Mouse (Mus musculus) forebrain, embryonic 12.5 days (tissue): Measurements from ENCODE around the gene Pcx. TPM values are rescaled to one million over a fixed set of nuclear protein-coding genes. Genes with fewer than 3 reads are reported as not detected.

Source experiments
- ATAC-seq: fragments of 200-750 bp; cut with Nextera tagmentation; 2 replicates; pipeline ENCODE4 v1.8.0; 2017; ENCODE audit warnings: moderate TSS enrichment; ENCODE audit not compliant: low FRiP score
- H3K27ac ChIP-seq: fragments of 300-500 bp; sonication (generic); 2 replicates; pipeline ENCODE4 v1.5.1; 2016; ENCODE audit warnings: mild to moderate bottlenecking
- H3K27me3 ChIP-seq: fragments of 300-500 bp; sonication (generic); 2 replicates; pipeline ENCODE4 v1.6.1; 2016; ENCODE audit warnings: mild to moderate bottlenecking
- H3K36me3 ChIP-seq: fragments of 300-500 bp; sonication (generic); replicated peaks from 2 replicates; pipeline ENCODE4 v1.6.1; 2016; ENCODE audit warnings: mild to moderate bottlenecking
- H3K4me1 ChIP-seq: fragments of 300-500 bp; sonication (generic); 2 replicates; pipeline ENCODE4 v1.6.1; 2016
- H3K4me2 ChIP-seq: fragments of 300-500 bp; sonication (generic); 2 replicates; pipeline ENCODE4 v1.6.1; 2016; ENCODE audit warnings: mild to moderate bottlenecking, moderate library complexity
- H3K4me3 ChIP-seq: fragments of 300-500 bp; sonication (generic); replicated peaks from 2 replicates; pipeline ENCODE4 v1.5.1; 2016; ENCODE audit warnings: mild to moderate bottlenecking
- H3K9ac ChIP-seq: fragments of 300-500 bp; sonication (generic); 2 replicates; pipeline ENCODE4 v1.6.1; 2016; ENCODE audit warnings: mild to moderate bottlenecking
- H3K9me3 ChIP-seq: fragments of 300-500 bp; sonication (generic); 2 replicates; pipeline ENCODE4 v1.6.1; 2016
- WGBS: fragments of 180-500 bp; shearing (Covaris S2); methylation state at CpG from one replicate; pipeline ENCODE4 v1.1.7; 2016; 5-methylcytosine and 5-hydroxymethylcytosine counted together
- microRNA-seq: library from miRNA; unstranded; fragments of <30 nt; microRNA quantifications from one replicate; pipeline ENCODE4, GENCODE M21; 2017
- polyA plus RNA-seq: library from polyadenylated mRNA; unstranded; fragments of >200 nt; fragmentation: Nextera tagmentation; extraction: Ambion mirVana; gene quantifications from 2 replicates; pipeline ENCODE4 v1.2.1, GENCODE M21; 2016

The Pcx gene
- polyA plus RNA-seq, 1 experiment from 2014 or later = 19.2 TPM

GRCm38 (mm10) chr19:4670776-4671175, 160.5 kb downstream of the Pcx start:
- Histone ChIP-seq H3K4me1 (no peaks in the 10 kb centered on the region), H3K9ac (no peak overlapping the region), H3K4me3 (no peak overlapping the region), H3K36me3 (no peaks in the 10 kb centered on the region), H3K9me3 (no peaks in the 10 kb centered on the region), H3K27me3 (no peaks in the 10 kb centered on the region), H3K4me2 (no peak overlapping the region), H3K27ac (no peak overlapping the region)
- no peak for ATAC-seq
- WGBS = 91% methylated on average over 4 of the region's 4 CpGs

Small RNAs within 50 kb of the gene (microRNA-seq; reads per million reads assigned to microRNA genes)
- gene Mir6986 = 0.73 reads per million

Other genes starting within 250 kb of the Pcx start
- gene Ssh3, start 241.3 kb upstream of the Pcx start, polyA plus RNA-seq = 5.6 and 6.1 TPM in 2 replicates
- gene Ankrd13d, start 227.3 kb upstream of the Pcx start, polyA plus RNA-seq = 12.6 and 14.2 TPM in 2 replicates
- gene Grk2, start 204.2 kb upstream of the Pcx start, polyA plus RNA-seq = 18.7 and 19.0 TPM in 2 replicates
- gene Kdm2a, start 112.2 kb upstream of the Pcx start, polyA plus RNA-seq = 57.2 and 61.0 TPM in 2 replicates
- gene Rhod, start 71.0 kb upstream of the Pcx start, polyA plus RNA-seq = 8.6 and 14.9 TPM in 2 replicates
- gene Syt12, start 33.0 kb upstream of the Pcx start, polyA plus RNA-seq = 1.3 and 2.7 TPM in 2 replicates
- gene 2010003K11Rik, start 11.9 kb upstream of the Pcx start, polyA plus RNA-seq = not detected in 2 replicates
- 11.4 and 13.3 TPM in 2 replicates for gene Lrfn4, start 105.2 kb downstream of the Pcx start, polyA plus RNA-seq
- gene Rce1, start 115.2 kb downstream of the Pcx start, polyA plus RNA-seq = 57.8 and 63.0 TPM in 2 replicates
- 4.5 and 5.4 TPM in 2 replicates for gene Gm960, start 188.2 kb downstream of the Pcx start, polyA plus RNA-seq
- gene Sptbn2, start 200.7 kb downstream of the Pcx start, polyA plus RNA-seq = 25.2 and 27.3 TPM in 2 replicates
- gene Rbm4b, start 246.0 kb downstream of the Pcx start, polyA plus RNA-seq = 151 and 159 TPM in 2 replicates